Mouse (Mus musculus) spleen, adult 2 months (tissue): ENCODE measurements around the gene Stard9. TPM values are rescaled to one million over a fixed set of nuclear protein-coding genes. Genes with fewer than 3 reads are reported as not detected.

ENCODE experiments used
- DNase-seq, 2 experiments: peaks; one replicate each; pipeline versions ENCODE4 v3.0.0 to v3.0.0-alpha.2; 2012 to 2021; ENCODE audit warnings: low spot score in 2 of 2, low read depth in 1 of 2
- H3K27ac ChIP-seq: fragments of 200-500 bp; 2 replicates; pipeline ENCODE4 v1.5.1; 2012; ENCODE audit warnings: low read length, inconsistent platforms; ENCODE audit not compliant: insufficient read depth
- H3K27me3 ChIP-seq: fragments of 200-500 bp; 2 replicates; pipeline ENCODE4 v1.6.1; 2012; ENCODE audit warnings: mild to moderate bottlenecking, moderate library complexity, low read length, inconsistent platforms; ENCODE audit not compliant: control insufficient read depth, insufficient read depth
- H3K36me3 ChIP-seq: fragments of 200-500 bp; 2 replicates; pipeline ENCODE4 v1.6.1; 2012; ENCODE audit warnings: mild to moderate bottlenecking, low read length, inconsistent platforms; ENCODE audit not compliant: control insufficient read depth, insufficient read depth
- H3K4me1 ChIP-seq: fragments of 200-500 bp; 2 replicates; pipeline ENCODE4 v1.6.1; 2011; ENCODE audit warnings: inconsistent platforms; ENCODE audit not compliant: control insufficient read depth, insufficient read depth, insufficient read length
- H3K4me3 ChIP-seq: fragments of 200-500 bp; 2 replicates; pipeline ENCODE4 v1.5.1; 2011; ENCODE audit warnings: mild to moderate bottlenecking, inconsistent platforms; ENCODE audit not compliant: insufficient read depth, insufficient read length; ENCODE audit errors: extremely low read depth
- CTCF ChIP-seq: fragments of 200-500 bp; IDR thresholded peaks from 2 replicates; pipeline ENCODE4 v1.5.1; 2011; ENCODE audit warnings: mild to moderate bottlenecking, inconsistent platforms; ENCODE audit not compliant: insufficient read depth, insufficient read length, insufficient replicate concordance; ENCODE audit errors: extremely low read depth
- POLR2A ChIP-seq: fragments of 200-500 bp; IDR thresholded peaks from 2 replicates; pipeline ENCODE4 v1.6.1; 2011; ENCODE audit warnings: low read depth, low read length, inconsistent platforms
- WGBS: fragments of 180-500 bp; shearing (Covaris S2); methylation state at CpG from one replicate; pipeline ENCODE4 v1.1.7; 2018; 5-methylcytosine and 5-hydroxymethylcytosine counted together
- polyA plus RNA-seq: library from polyadenylated mRNA; depleted of rRNA; stranded (reverse); fragments of >200 nt; gene quantifications from 2 replicates; pipeline ENCODE4 v1.2.3, GENCODE M21; 2012

Stard9 gene
- polyA plus RNA-seq, 1 experiment: 4.4 TPM

DNA sequence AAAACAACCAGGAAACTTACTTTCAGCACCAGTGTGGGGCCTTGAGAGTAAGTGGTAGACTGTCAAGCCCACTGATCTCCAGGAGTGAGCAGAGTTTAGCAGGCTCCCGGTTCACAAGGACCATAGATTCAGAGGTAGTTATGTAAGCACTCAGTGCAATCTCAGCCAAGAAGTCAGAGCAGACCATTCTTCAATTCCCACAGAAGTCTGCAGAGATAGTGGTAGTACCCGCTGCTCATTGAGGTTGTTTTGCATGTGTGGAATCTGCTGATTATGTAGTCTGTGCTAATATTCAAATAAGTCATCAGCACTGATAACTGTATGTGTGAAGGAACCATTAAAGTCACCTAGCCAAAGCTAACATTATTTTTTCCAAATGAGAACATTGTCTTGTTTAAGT lies 1.7 kb downstream of the Stard9 start:
- Histone ChIP-seq H3K27me3 (no peaks in the 10 kb centered on the region), H3K4me3 (no peak overlapping the region), H3K27ac (no peak overlapping the region), H3K4me1 (no peaks in the 10 kb centered on the region; the same call in 1 of the 2 replicates), H3K36me3 (no peaks in the 10 kb centered on the region)
- no peak for TF ChIP-seq POLR2A
- no peak for TF ChIP-seq CTCF
- no peak for DNase-seq
- 75% methylated on average over 2 of the region's 2 CpGs for WGBS

DNA sequence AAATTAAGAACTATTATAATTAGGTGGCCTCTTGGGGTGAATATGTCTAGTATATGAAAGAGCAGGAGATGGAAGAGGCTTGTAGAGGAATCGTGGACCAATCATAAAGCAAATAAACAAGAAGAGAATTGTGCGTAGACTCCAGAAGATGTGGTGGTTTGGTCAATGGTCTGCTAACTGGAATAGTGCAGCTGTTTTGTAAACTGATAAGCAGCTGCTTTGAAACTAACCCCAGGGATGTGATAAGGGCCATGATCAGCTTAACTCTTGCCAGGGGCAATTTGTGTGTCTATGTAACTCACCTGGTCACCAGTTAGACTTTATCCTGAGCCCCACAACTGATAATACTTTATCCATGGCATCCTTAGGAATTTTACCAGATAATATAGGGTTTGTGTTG lies 2.6 kb downstream of the Stard9 start:
- 68% methylated on average over 2 of the region's 2 CpGs for WGBS
- H3K4me3 ChIP-seq: no peak overlapping the region
- no peaks in the 10 kb centered on the region; the same call in 1 of the 2 replicates for H3K4me1 ChIP-seq
- DNase-seq: no peak
- H3K27me3 ChIP-seq: no peaks in the 10 kb centered on the region
- H3K27ac ChIP-seq: no peak overlapping the region
- H3K36me3 ChIP-seq: no peaks in the 10 kb centered on the region
- TF ChIP-seq CTCF (no peak), POLR2A (no peak)

DNA sequence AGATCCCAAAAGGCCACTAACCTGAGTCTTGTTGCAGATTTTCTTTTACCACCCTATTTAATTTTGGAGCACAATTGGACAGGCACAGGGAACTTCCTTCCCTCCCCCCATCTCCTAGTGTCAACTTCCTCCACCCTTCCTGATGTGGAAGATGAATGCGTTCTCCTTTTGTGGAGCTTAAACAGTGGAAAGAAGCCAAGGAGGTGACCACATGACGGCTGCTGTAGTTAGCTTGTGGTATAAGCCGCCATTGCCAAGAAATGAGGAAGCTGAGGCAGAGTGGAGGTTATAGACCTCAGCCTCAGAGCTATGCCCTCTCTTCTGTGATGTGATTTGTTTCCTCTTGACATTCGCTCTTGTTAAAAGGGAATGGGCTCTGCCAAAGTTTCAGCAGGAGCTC lies 3.0 kb downstream of the Stard9 start:
- WGBS: 10% methylated on average over 4 of the region's 4 CpGs
- H3K36me3 ChIP-seq: no peaks in the 10 kb centered on the region
- H3K4me3 ChIP-seq: no peak overlapping the region
- no peak for TF ChIP-seq CTCF
- no peak for TF ChIP-seq POLR2A
- H3K4me1 ChIP-seq: no peaks in the 10 kb centered on the region; the same call in 1 of the 2 replicates
- no peaks in the 10 kb centered on the region for H3K27me3 ChIP-seq
- no peak overlapping the region for H3K27ac ChIP-seq
- DNase-seq: peak in 1 of 2 experiments; percentile 7

DNA sequence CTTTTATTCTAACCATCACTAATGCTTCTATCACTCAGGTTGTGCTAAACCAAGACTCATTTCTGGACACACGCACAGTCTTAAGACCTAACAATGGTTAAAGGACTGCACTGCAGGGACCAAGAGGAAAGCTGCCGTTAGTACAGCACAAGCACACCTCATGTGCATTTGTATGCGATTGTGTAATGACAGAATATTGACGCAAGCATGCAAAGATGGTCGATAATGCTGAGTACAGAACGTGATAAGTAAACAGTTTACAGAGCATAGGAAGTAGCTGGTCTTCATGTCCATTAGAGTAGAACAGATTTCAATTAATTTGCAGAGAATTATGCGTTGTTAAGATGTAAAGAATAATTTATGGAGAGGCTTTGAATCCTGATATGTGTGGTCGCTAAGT lies 11.9 kb downstream of the Stard9 start:
- H3K36me3 ChIP-seq: no peaks in the 10 kb centered on the region
- no peak overlapping the region for H3K27ac ChIP-seq
- DNase-seq: no peak
- no peak overlapping the region for H3K4me3 ChIP-seq
- H3K4me1 ChIP-seq: no peaks in the 10 kb centered on the region
- TF ChIP-seq POLR2A (no peak), CTCF (no peak)
- no peaks in the 10 kb centered on the region for H3K27me3 ChIP-seq
- WGBS: 94% methylated on average over 8 of the region's 8 CpGs

DNA sequence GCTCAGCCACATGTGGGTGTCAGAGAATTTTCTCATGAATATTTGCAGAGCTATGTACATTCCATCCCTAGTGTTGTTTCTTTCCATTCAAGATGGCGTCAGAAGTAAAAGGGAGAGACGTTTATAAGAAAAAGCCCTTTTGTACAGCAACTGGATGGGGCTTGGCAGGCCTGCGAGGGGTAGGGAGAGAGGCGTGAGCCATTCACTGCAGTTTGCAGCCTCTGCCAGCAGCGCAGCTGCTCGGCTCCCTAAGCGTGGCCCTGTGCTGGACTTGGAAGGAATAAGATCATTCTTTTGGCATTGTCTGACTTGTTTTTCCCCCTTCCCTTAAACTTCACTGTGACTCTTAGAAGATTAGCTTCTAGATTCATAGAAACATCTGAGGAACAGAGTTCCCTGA lies 14.9 kb downstream of the Stard9 start:
- H3K27me3 ChIP-seq: no peaks in the 10 kb centered on the region
- WGBS: 87% methylated on average over 7 of the region's 7 CpGs

DNA sequence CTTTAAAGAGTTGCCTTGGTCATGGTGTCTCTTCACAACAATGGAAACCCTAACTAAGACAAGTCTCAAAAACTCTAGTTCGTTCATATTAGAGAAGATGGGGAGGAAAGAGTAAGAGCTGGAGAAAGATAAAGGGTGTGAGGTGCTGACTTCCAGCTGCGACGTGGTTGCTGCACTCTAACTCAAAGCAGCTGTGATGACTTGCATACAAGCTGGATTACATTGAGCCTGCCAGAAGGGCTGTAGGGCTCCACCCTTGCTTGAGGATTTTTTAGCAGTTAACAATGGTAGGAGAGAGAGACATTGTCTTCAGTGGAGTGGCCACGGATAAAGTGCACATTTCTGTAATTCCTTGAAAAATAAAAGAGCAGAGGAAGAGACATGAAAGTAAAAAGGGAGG lies 17.9 kb downstream of the Stard9 start:
- DNase-seq: no peak
- Histone ChIP-seq H3K4me3 (no peak overlapping the region), H3K4me1 (no peaks in the 10 kb centered on the region), H3K27me3 (no peaks in the 10 kb centered on the region), H3K36me3 (no peaks in the 10 kb centered on the region), H3K27ac (no peak overlapping the region)
- WGBS: 77% methylated on average over 4 of the region's 4 CpGs
- TF ChIP-seq POLR2A (no peak), CTCF (no peak)

More for the DNA sequence above, 14.9 kb downstream of the Stard9 start:
- TF ChIP-seq POLR2A: no peak
- TF ChIP-seq CTCF: no peak
- no peaks in the 10 kb centered on the region for H3K4me1 ChIP-seq
- no peak for DNase-seq
- no peak overlapping the region for H3K27ac ChIP-seq
- H3K36me3 ChIP-seq: no peaks in the 10 kb centered on the region
- no peak overlapping the region for H3K4me3 ChIP-seq

DNA sequence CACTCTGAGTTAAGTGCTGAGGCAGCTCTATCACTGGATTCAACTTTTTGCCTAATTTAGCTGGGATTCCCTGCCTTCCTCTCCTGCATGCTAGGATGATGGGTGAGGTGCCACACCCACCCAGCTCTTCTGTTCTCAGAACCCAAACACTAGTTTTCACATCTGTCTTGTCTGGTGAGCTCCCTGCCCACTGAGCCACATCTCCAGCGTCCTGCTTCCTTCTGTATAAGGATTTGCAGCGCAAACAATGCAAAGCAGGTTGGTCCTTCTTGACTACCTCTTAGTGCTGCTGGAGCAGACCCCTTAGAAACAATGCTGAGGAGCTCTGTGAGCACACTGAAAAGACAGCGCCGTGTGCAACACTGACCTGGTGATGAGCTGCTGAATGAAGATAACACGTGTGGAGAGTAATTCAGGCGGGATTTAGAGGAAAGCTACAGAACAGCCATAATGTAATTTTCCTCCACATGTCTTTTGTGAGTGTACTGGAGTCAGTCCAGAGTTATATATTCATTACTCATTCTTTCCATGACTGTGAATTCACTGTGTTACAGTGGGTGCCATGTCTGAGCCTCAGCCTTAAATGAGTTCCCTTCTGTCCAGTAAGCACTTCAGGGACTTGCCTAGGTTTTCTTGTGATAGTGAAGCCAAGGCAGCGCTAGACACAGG lies 23.5 kb downstream of the Stard9 start:
- Histone ChIP-seq H3K27ac (0 out of 2 replicates have a peak overlapping the region, but pooled peaks have one; percentile 2), H3K27me3 (no peaks in the 10 kb centered on the region), H3K36me3 (no peaks in the 10 kb centered on the region), H3K4me1 (no peaks in the 10 kb centered on the region; the same call in 1 of the 2 replicates), H3K4me3 (no peak overlapping the region)
- 82% methylated on average over 7 of the region's 7 CpGs for WGBS
- DNase-seq: no peak
- no peak for TF ChIP-seq POLR2A
- no peak for TF ChIP-seq CTCF
